Mouse (Mus musculus): ENCODE results near the gene Lmtk2. TPM values are rescaled to one million over a fixed set of nuclear protein-coding genes. Genes with fewer than 3 reads are reported as not detected.

Lmtk2 gene
- total RNA-seq, 4 experiments from 2014 or later: 31.3 to 33.3 (median 32.0) TPM

- no peak for DNase-seq (ENCODE audit: low spot score)
These were observed 117.8 kb downstream of the Lmtk2 start for GRCm38 (mm10) chr5:144218061-144218460.

- peak; percentile 26 for DNase-seq (ENCODE audit: low spot score)
These were observed 119.1 kb downstream of the Lmtk2 start for GRCm38 (mm10) chr5:144219306-144219705.

- no peak for DNase-seq (ENCODE audit: low spot score)
These were observed 119.7 kb downstream of the Lmtk2 start for GRCm38 (mm10) chr5:144219936-144220335.

- peak; percentile 50 for DNase-seq (ENCODE audit: low spot score)
These were observed 121.1 kb downstream of the Lmtk2 start for GRCm38 (mm10) chr5:144221305-144221704.

- peak; percentile 75 for DNase-seq (ENCODE audit: low spot score)
These were observed 122.7 kb downstream of the Lmtk2 start for GRCm38 (mm10) chr5:144222811-144223502.

GRCm38 (mm10) chr5:144223503-144223862 is 123.2 kb downstream of the Lmtk2 start, which contains the start of gene Tecpr1:
Gene Tecpr1 (minus strand): TSS chr5:144223615.
- peak; percentile 97 for DNase-seq (ENCODE audit: low spot score)

GRCm38 (mm10) chr5:144223899-144224816 is 123.9 kb downstream of the Lmtk2 start:
- no peak for DNase-seq (ENCODE audit: low spot score)

GRCm38 (mm10) chr5:144226220-144226619 is 126.0 kb downstream of the Lmtk2 start:
- DNase-seq (ENCODE audit: low spot score): no peak

- no peak for DNase-seq (ENCODE audit: low spot score)
These were observed 130.0 kb downstream of the Lmtk2 start for GRCm38 (mm10) chr5:144230216-144230615.

GRCm38 (mm10) chr5:144231410-144231809 is 131.2 kb downstream of the Lmtk2 start:
- DNase-seq (ENCODE audit: low spot score): no peak

GRCm38 (mm10) chr5:144232531-144232930 is 132.3 kb downstream of the Lmtk2 start:
- no peak for DNase-seq (ENCODE audit: low spot score)

GRCm38 (mm10) chr5:144234222-144234621 is 134.0 kb downstream of the Lmtk2 start:
- DNase-seq (ENCODE audit: low spot score): no peak

GRCm38 (mm10) chr5:144234714-144235113 is 134.5 kb downstream of the Lmtk2 start:
- no peak for DNase-seq (ENCODE audit: low spot score)

Other genes starting within 250 kb of the Lmtk2 start
- gene Ankrd61, start 202.8 kb upstream of the Lmtk2 start, total RNA-seq (2022): not detected
- gene Aimp2, start 190.6 kb upstream of the Lmtk2 start, total RNA-seq (2022): 10 to 100 TPM; 29.4 to 31.0 (median 30.9) TPM
- gene Pms2, start 190.5 kb upstream of the Lmtk2 start, total RNA-seq (2022): 1 to 10 TPM; 2.7 to 5.1 (median 3.6) TPM
- gene Gm42421, start 172.3 kb upstream of the Lmtk2 start, total RNA-seq (2022): under 1 TPM in 1 of 4 experiments, not detected in 3; 0.47 TPM
- under 1 TPM; 0.13 to 0.37 (median 0.25) TPM for gene Rsph10b, start 167.4 kb upstream of the Lmtk2 start, total RNA-seq (2022)
- 10 to 100 TPM; 27.4 to 33.6 (median 29.4) TPM for gene Ccz1, start 85.6 kb upstream of the Lmtk2 start, total RNA-seq (2022)
- not detected for gene Ocm, start 73.8 kb upstream of the Lmtk2 start, total RNA-seq (2022)
- under 1 TPM in 1 of 4 experiments, not detected in 3; 0.13 TPM for gene Bhlha15, start 89.8 kb downstream of the Lmtk2 start, total RNA-seq (2022)
- 10 to 100 TPM; 25.2 to 33.4 (median 28.5) TPM for gene Tecpr1, start 123.2 kb downstream of the Lmtk2 start, total RNA-seq (2022)
- 100 to 1,000 TPM; 148 to 170 (median 156) TPM for gene Bri3, start 144.0 kb downstream of the Lmtk2 start, total RNA-seq (2022)